16 mouse cellular contexts compared by ENCODE assay signal in the genomic region with DNA sequence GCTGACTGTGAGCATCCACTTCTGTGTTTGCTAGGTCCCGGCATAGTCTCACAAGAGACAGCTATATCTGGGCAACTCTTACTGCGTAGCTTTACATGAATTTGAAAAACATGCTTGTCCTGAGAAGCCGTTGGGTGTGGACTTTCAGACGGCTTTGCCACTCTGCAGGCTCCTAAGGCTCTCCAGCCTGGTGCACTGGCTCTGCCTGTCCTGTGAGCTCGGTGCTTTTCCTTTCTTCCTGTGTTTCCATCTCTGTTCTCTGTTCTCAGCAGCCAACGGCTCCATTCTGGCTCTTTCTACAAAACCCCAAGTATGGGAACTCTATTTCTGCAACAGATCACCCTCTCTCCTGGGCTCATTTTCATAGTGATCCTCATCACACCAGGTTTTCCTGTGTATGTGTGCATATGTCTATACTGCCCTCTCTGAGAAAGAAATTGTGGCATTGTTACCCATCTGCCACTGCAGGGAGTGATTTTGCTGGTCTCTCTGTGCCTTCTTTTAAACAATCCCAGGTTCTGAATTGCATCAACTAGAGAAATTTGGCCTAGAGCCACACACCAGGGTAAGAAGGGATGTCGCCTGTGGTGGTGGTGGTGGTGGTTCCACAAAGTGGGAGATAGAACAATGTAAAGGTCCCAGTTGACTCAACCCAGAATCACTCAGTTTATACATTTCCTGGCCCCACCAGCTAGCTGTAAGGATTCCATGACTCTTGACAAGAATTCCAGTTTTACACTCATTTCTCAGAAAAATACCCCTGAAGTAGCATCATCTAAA.
"Had no signal": no experiment of that assay in that cellular context is flagged by ENCODE, and none has a peak within 500 bp of the region (broad histone marks: within the 10 kb centered on the region; RNA-seq: fewer than 3 reads in every experiment).

No protein-coding gene starts in this region.

- H3K36me3 ChIP-seq: limb, embryonic 12.5 days; lung, embryonic 15.5 days; midbrain, embryonic 12.5 days had no signal

- ATAC-seq: liver, postnatal 0 days; midbrain, embryonic 16.5 days had no signal

- H3K4me3 ChIP-seq: limb, embryonic 12.5 days; liver, embryonic 13.5 days; lung, embryonic 15.5 days; megakaryocyte, embryonic 14.5 days; midbrain, embryonic 12.5 days had no signal

- H3K27me3 ChIP-seq: limb, embryonic 12.5 days; liver, embryonic 13.5 days; lung, embryonic 15.5 days; megakaryocyte, embryonic 14.5 days; midbrain, embryonic 12.5 days had no signal

- H3K9ac ChIP-seq: limb, embryonic 12.5 days; liver, embryonic 13.5 days; liver, postnatal 0 days; lung, embryonic 15.5 days; midbrain, embryonic 12.5 days had no signal

- H3K4me1 ChIP-seq: limb, embryonic 12.5 days; lung, embryonic 15.5 days; midbrain, embryonic 12.5 days had no signal

- H3K9me3 ChIP-seq: limb, embryonic 12.5 days; liver, embryonic 13.5 days; lung, embryonic 15.5 days; megakaryocyte, embryonic 14.5 days; midbrain, embryonic 12.5 days had no signal

- H3K4me2 ChIP-seq: limb, embryonic 12.5 days; liver, embryonic 13.5 days; lung, embryonic 15.5 days; midbrain, embryonic 12.5 days had no signal

- DNase-seq: kidney, adult 9 months; kidney, postnatal 36 days; liver; liver, embryonic 13.5 days; liver, postnatal 0 days; lung, postnatal 14 days; right cerebral cortex, adult 18-20 months; right cerebral cortex, postnatal 25 days; thymus, postnatal 4 days had no signal

- H3K27ac ChIP-seq: kidney, postnatal 0 days; limb, embryonic 12.5 days; liver, embryonic 13.5 days; lung, embryonic 15.5 days; macrophage; midbrain, embryonic 12.5 days had no signal
